Mouse (Mus musculus): Measurements from ENCODE around the gene Ccnf.

DNA sequence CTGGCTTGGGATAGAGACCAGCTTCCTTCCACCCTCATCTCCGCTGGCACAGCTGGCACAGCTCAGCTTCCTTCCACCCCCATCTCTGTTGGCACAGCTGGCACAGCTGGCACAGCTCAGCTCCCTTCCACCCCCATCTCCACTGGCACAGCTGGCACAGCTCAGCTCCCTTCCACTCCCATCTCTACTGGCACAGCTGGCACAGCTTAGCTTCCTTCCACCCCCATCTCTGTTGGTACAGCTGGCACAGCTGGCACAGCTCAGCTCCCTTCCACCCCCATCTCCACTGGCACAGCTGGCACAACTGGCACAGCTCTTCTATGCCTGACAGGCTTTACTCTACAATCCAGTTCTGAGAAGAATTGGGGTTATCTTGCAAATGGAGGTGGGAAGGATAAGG lies 15.8 kb upstream of the Ccnf start:
- no peak for TF ChIP-seq POLR2A (IDR thresholded peaks at IDR 0.05; ENCODE audit: extremely low read depth, insufficient read depth, low read length)
- TF ChIP-seq CTCF (IDR thresholded peaks at IDR 0.05; ENCODE audit: low read depth, low read length) = no peak
